Mouse (Mus musculus): ENCODE measurements around the gene Foxi3.

Gene Foxi3

GRCm38 (mm10) chr6:70964116-70964830 lies 7.9 kb downstream of the Foxi3 start:
- Histone ChIP-seq H3K27me3 (ENCODE audit: control insufficient read depth, insufficient read depth, low read length, poor library complexity, severe bottlenecking) (no peaks in the 10 kb centered on the region), H3K36me3 (ENCODE audit: control insufficient read depth, insufficient read depth, low read length, poor library complexity, severe bottlenecking) (no peaks in the 10 kb centered on the region)
- DNase-seq (ENCODE audit: low read depth, low spot score) = no peak

GRCm38 (mm10) chr6:70965694-70966093 lies 9.4 kb downstream of the Foxi3 start:
- Histone ChIP-seq H3K27me3 (ENCODE audit: control insufficient read depth, insufficient read depth, low read length, poor library complexity, severe bottlenecking) (no peaks in the 10 kb centered on the region), H3K36me3 (ENCODE audit: control insufficient read depth, insufficient read depth, low read length, poor library complexity, severe bottlenecking) (no peaks in the 10 kb centered on the region)
- no peak for DNase-seq (ENCODE audit: low read depth, low spot score)

- no peak for DNase-seq (ENCODE audit: low read depth, low spot score)
- no peaks in the 10 kb centered on the region for H3K27me3 ChIP-seq (ENCODE audit: control insufficient read depth, insufficient read depth, low read length, poor library complexity, severe bottlenecking)
- no peaks in the 10 kb centered on the region for H3K36me3 ChIP-seq (ENCODE audit: control insufficient read depth, insufficient read depth, low read length, poor library complexity, severe bottlenecking)
Measured at GRCm38 (mm10) chr6:70967422-70967821, 11.1 kb downstream of the Foxi3 start.

GRCm38 (mm10) chr6:70968291-70968690 lies 12.0 kb downstream of the Foxi3 start:
- no peak for DNase-seq (ENCODE audit: low read depth, low spot score)
- H3K36me3 ChIP-seq (ENCODE audit: control insufficient read depth, insufficient read depth, low read length, poor library complexity, severe bottlenecking) = no peaks in the 10 kb centered on the region
- H3K27me3 ChIP-seq (ENCODE audit: control insufficient read depth, insufficient read depth, low read length, poor library complexity, severe bottlenecking) = no peaks in the 10 kb centered on the region

- DNase-seq (ENCODE audit: low read depth, low spot score) = no peak
- Histone ChIP-seq H3K27me3 (ENCODE audit: control insufficient read depth, insufficient read depth, low read length, poor library complexity, severe bottlenecking) (no peaks in the 10 kb centered on the region), H3K36me3 (ENCODE audit: control insufficient read depth, insufficient read depth, low read length, poor library complexity, severe bottlenecking) (no peaks in the 10 kb centered on the region)
Measured at GRCm38 (mm10) chr6:70973066-70973465, 16.7 kb downstream of the Foxi3 start.

GRCm38 (mm10) chr6:70981036-70981435 lies 24.7 kb downstream of the Foxi3 start:
- Histone ChIP-seq H3K36me3 (ENCODE audit: control insufficient read depth, insufficient read depth, low read length, poor library complexity, severe bottlenecking) (no peaks in the 10 kb centered on the region), H3K27me3 (ENCODE audit: control insufficient read depth, insufficient read depth, low read length, poor library complexity, severe bottlenecking) (no peaks in the 10 kb centered on the region)
- no peak for DNase-seq (ENCODE audit: low read depth, low spot score)

- Histone ChIP-seq H3K36me3 (ENCODE audit: control insufficient read depth, insufficient read depth, low read length, poor library complexity, severe bottlenecking) (no peaks in the 10 kb centered on the region), H3K27me3 (ENCODE audit: control insufficient read depth, insufficient read depth, low read length, poor library complexity, severe bottlenecking) (no peaks in the 10 kb centered on the region)
- DNase-seq (ENCODE audit: low read depth, low spot score) = no peak
Measured at GRCm38 (mm10) chr6:70982416-70982815, 26.1 kb downstream of the Foxi3 start.

GRCm38 (mm10) chr6:70986683-70987082 lies 30.4 kb downstream of the Foxi3 start:
- H3K27me3 ChIP-seq (ENCODE audit: control insufficient read depth, insufficient read depth, low read length, poor library complexity, severe bottlenecking) = no peaks in the 10 kb centered on the region
- no peak for DNase-seq (ENCODE audit: low read depth, low spot score)
- H3K36me3 ChIP-seq (ENCODE audit: control insufficient read depth, insufficient read depth, low read length, poor library complexity, severe bottlenecking) = no peaks in the 10 kb centered on the region

- no peaks in the 10 kb centered on the region for H3K27me3 ChIP-seq (ENCODE audit: control insufficient read depth, insufficient read depth, low read length, poor library complexity, severe bottlenecking)
- no peak for DNase-seq (ENCODE audit: low read depth, low spot score)
- no peaks in the 10 kb centered on the region for H3K36me3 ChIP-seq (ENCODE audit: control insufficient read depth, insufficient read depth, low read length, poor library complexity, severe bottlenecking)
Measured at GRCm38 (mm10) chr6:70996123-70996723, 39.9 kb downstream of the Foxi3 start.

GRCm38 (mm10) chr6:71002656-71003055 lies 46.3 kb downstream of the Foxi3 start:
- H3K27me3 ChIP-seq (ENCODE audit: control insufficient read depth, insufficient read depth, low read length, poor library complexity, severe bottlenecking) = no peaks in the 10 kb centered on the region
- no peaks in the 10 kb centered on the region for H3K36me3 ChIP-seq (ENCODE audit: control insufficient read depth, insufficient read depth, low read length, poor library complexity, severe bottlenecking)
- no peak for DNase-seq (ENCODE audit: low read depth, low spot score)

GRCm38 (mm10) chr6:71004161-71004560 lies 47.8 kb downstream of the Foxi3 start:
- no peaks in the 10 kb centered on the region for H3K36me3 ChIP-seq (ENCODE audit: control insufficient read depth, insufficient read depth, low read length, poor library complexity, severe bottlenecking)
- H3K27me3 ChIP-seq (ENCODE audit: control insufficient read depth, insufficient read depth, low read length, poor library complexity, severe bottlenecking) = no peaks in the 10 kb centered on the region
- DNase-seq (ENCODE audit: low read depth, low spot score) = no peak
